Mouse (Mus musculus): ENCODE results near the gene Tdrkh. TPM values are rescaled to one million over a fixed set of nuclear protein-coding genes. Genes with fewer than 3 reads are reported as not detected.

Tdrkh gene
- polyA plus RNA-seq, 1 experiment from 2014 or later, result 8.2 TPM

DNA sequence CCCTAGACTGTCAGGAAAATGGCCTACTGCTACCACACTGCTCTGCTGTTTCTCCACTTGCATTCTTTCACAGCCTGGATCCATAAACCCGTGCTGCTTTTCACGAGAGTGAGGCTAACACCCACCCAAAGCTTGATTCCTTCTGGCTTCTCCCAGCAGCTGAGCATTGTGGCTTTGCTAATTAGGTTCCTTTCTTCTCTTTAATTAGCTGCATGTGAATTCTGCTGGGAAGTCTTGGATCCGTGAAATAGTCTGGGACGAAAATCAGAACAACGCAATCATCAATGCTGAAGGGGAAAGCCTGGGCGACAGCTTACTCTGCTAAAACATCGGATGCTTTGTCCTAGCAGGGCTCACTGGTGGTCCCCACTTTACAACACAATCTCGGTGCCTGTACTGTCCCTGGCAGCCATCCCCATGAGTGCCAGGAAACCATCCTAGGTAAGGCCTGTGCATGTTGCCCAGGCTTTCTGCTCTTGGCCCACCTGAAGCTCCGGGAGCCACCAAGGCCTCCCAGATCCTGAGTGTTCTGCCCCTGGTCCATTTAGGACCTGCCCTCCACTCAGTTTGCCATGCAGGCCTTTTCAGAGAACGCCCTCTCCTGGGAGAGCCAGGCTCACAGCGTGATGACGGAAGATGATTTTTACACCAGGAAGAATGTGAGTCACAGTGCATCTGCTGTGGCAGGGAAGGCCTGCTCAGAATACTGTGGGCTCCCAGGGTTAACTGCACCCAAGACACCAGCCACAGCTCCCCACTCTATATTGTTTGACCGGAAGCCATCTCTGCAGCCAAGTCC lies 52.8 kb downstream of the Tdrkh start:
- no peaks in the 10 kb centered on the region for H3K36me3 ChIP-seq (ENCODE audit: control insufficient read depth, insufficient read depth, low read length)
- no peak overlapping the region for H3K27ac ChIP-seq (ENCODE audit: low read length)
- H3K4me1 ChIP-seq (ENCODE audit: control insufficient read depth, insufficient read depth, low read length), result no peaks in the 10 kb centered on the region
- no peaks in the 10 kb centered on the region for H3K9me3 ChIP-seq (replicated peaks; ENCODE audit: control insufficient read depth, low read length)
- ATAC-seq (ENCODE audit: insufficient read depth, low FRiP score), result no peak
- H3K9ac ChIP-seq (ENCODE audit: low read length), result no peak overlapping the region
- H3K4me2 ChIP-seq (ENCODE audit: low read depth, low read length), result no peak overlapping the region
- H3K4me3 ChIP-seq (replicated peaks; ENCODE audit: low read length), result no peak overlapping the region
- 74% methylated on average over 13 of the region's 13 CpGs for WGBS
- no peaks in the 10 kb centered on the region for H3K27me3 ChIP-seq (ENCODE audit: control insufficient read depth, insufficient read depth, low read length)

DNA sequence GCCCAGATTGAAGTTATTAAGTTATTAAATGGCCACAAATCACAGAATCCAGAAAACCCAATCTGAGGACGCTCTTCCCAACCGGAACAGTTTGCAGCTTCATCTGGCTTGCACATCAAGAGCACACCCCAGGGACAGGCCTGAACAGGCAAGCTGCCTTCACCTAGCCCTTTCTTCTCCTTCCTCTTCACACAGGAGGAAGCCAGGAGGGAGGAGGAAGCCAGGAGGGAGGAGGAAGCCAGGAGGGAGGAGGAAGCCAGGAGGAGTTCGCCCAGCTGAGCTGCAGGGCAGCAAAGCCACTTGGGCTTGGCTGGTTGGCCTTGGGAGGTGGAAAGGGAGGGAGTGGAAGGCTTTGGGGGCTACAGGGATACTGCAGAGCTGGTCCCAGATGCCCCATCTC lies 55.9 kb downstream of the Tdrkh start:
- H3K27ac ChIP-seq (ENCODE audit: low read length), result peak overlapping the region; percentile 48
- 50% methylated on average over 3 of the region's 3 CpGs for WGBS
- no peak overlapping the region for H3K9ac ChIP-seq (ENCODE audit: low read length)
- H3K9me3 ChIP-seq (replicated peaks; ENCODE audit: control insufficient read depth, low read length), result no peaks in the 10 kb centered on the region
- no peaks in the 10 kb centered on the region for H3K27me3 ChIP-seq (ENCODE audit: control insufficient read depth, insufficient read depth, low read length)
- ATAC-seq (ENCODE audit: insufficient read depth, low FRiP score), result no peak
- H3K36me3 ChIP-seq (ENCODE audit: control insufficient read depth, insufficient read depth, low read length), result no peaks in the 10 kb centered on the region
- no peak overlapping the region for H3K4me3 ChIP-seq (replicated peaks; ENCODE audit: low read length)
- 0 out of 2 replicates have a peak, but pooled peaks cover 3% of the 10 kb centered on the region for H3K4me1 ChIP-seq (ENCODE audit: control insufficient read depth, insufficient read depth, low read length)
- no peak overlapping the region for H3K4me2 ChIP-seq (ENCODE audit: low read depth, low read length)

DNA sequence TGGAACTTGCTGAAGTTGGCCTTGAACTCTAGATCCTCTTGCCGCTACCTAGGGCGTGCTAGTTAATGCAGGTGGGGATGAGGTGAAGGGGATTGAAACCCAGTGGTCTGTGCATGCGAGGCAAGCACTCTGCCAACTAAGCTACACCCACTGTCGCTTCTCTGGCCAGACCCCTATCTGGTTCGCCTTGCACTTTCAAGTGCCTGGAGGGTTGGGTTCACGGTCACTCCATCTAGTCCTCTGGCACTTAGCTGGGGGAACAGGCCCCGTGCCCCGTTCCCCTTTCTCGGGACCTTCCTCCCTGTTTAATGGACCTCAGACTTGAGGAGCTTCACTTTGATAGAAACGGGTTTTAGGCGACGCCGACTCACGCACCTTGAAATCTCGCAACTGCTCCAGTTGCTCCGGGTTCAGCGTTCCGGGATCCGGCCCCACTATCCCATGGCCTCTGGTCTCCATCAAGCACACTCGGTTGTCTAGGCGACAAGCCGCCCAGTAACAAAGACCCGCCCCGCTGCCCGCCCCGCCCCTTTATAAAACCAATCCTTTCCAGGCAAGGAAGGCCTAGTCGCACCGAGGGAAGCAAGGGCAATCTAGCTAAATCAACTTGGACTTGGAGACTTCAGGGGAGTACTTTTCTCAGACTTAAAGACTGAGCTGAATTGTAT lies 59.5 kb downstream of the Tdrkh start:
- Histone ChIP-seq H3K36me3 (ENCODE audit: control insufficient read depth, insufficient read depth, low read length) (no peaks in the 10 kb centered on the region), H3K27ac (ENCODE audit: low read length) (0 out of 2 replicates have a peak overlapping the region, but pooled peaks have one; percentile 49), H3K4me2 (ENCODE audit: low read depth, low read length) (peak overlapping the region; percentile 50), H3K9me3 (replicated peaks; ENCODE audit: control insufficient read depth, low read length) (no peaks in the 10 kb centered on the region), H3K4me1 (ENCODE audit: control insufficient read depth, insufficient read depth, low read length) (0 out of 2 replicates have a peak, but pooled peaks cover 3% of the 10 kb centered on the region), H3K9ac (ENCODE audit: low read length) (no peak overlapping the region), H3K27me3 (ENCODE audit: control insufficient read depth, insufficient read depth, low read length) (no peaks in the 10 kb centered on the region), H3K4me3 (replicated peaks; ENCODE audit: low read length) (no peak overlapping the region; the same call in 1 of the 2 replicates)
- peak; percentile 66; the same call in 1 of the 2 replicates for ATAC-seq (ENCODE audit: insufficient read depth, low FRiP score)
- 14% methylated on average over 28 of the region's 28 CpGs for WGBS

DNA sequence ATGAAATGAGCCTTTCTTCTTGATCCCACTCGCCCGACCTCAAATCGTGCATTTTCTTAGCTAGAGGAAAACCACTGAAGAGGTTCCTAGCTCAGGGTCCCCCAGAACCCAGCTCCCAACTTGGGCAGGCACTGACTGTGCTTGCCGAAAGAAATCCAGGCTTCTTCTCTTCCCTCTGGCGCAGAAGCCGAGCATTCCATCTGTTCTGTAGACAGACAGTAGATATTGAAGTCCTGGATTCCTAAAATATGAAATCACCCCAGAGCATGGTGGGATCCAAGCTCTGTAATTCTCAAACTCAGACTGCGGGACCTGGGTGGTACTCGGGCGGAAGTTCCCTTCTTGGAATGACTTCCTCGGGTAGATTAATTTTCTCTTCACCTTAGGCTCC lies 60.0 kb downstream of the Tdrkh start:
- no peak overlapping the region for H3K4me3 ChIP-seq (replicated peaks; ENCODE audit: low read length)
- ATAC-seq (ENCODE audit: insufficient read depth, low FRiP score), result no peak
- H3K9me3 ChIP-seq (replicated peaks; ENCODE audit: control insufficient read depth, low read length), result no peaks in the 10 kb centered on the region
- H3K9ac ChIP-seq (ENCODE audit: low read length), result no peak overlapping the region
- H3K4me1 ChIP-seq (ENCODE audit: control insufficient read depth, insufficient read depth, low read length), result 0 out of 2 replicates have a peak, but pooled peaks cover 3% of the 10 kb centered on the region
- H3K27me3 ChIP-seq (ENCODE audit: control insufficient read depth, insufficient read depth, low read length), result no peaks in the 10 kb centered on the region
- 49% methylated on average over 10 of the region's 10 CpGs for WGBS
- H3K36me3 ChIP-seq (ENCODE audit: control insufficient read depth, insufficient read depth, low read length), result no peaks in the 10 kb centered on the region
- H3K4me2 ChIP-seq (ENCODE audit: low read depth, low read length), result no peak overlapping the region
- H3K27ac ChIP-seq (ENCODE audit: low read length), result peak overlapping the region; percentile 49; the same call in 1 of the 2 replicates

DNA sequence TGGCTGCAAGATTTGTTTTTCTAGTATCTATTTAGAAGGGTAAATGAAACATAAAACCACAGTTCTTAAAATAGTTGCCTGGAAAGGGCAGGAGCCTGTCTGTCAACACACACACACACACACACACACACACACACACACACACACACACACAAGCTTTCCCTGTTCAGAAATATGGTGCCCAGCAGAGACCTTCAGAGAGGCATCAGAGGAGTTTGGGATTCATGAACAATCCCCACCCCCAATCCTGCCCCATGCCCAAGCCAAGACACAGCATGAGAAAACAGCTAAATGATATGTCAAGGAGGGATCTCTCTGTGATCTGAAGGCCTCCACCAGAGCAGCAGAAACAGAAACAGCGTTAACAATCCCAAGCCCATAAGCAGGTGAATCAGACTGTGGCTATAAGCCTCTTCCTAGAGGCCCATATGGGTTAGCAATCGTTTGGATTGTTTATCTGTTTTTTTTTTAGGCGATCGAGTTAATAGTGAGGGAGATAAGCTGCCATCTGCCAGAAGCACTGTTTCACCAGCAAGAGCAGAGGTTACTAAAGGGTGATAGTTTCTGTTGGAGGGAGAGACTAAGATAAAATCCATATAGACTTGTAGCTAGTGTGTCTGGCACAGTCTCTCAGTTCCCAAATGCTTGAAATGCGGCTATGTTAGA lies 60.6 kb downstream of the Tdrkh start:
- Histone ChIP-seq H3K27me3 (ENCODE audit: control insufficient read depth, insufficient read depth, low read length) (no peaks in the 10 kb centered on the region), H3K9ac (ENCODE audit: low read length) (no peak overlapping the region), H3K4me1 (ENCODE audit: control insufficient read depth, insufficient read depth, low read length) (0 out of 2 replicates have a peak, but pooled peaks cover 3% of the 10 kb centered on the region), H3K4me3 (replicated peaks; ENCODE audit: low read length) (no peak overlapping the region), H3K36me3 (ENCODE audit: control insufficient read depth, insufficient read depth, low read length) (no peaks in the 10 kb centered on the region), H3K9me3 (replicated peaks; ENCODE audit: control insufficient read depth, low read length) (no peaks in the 10 kb centered on the region), H3K4me2 (ENCODE audit: low read depth, low read length) (no peak overlapping the region), H3K27ac (ENCODE audit: low read length) (no peak overlapping the region)
- no peak for ATAC-seq (ENCODE audit: insufficient read depth, low FRiP score)
- WGBS, result 50% methylated on average over 5 of the region's 5 CpGs

DNA sequence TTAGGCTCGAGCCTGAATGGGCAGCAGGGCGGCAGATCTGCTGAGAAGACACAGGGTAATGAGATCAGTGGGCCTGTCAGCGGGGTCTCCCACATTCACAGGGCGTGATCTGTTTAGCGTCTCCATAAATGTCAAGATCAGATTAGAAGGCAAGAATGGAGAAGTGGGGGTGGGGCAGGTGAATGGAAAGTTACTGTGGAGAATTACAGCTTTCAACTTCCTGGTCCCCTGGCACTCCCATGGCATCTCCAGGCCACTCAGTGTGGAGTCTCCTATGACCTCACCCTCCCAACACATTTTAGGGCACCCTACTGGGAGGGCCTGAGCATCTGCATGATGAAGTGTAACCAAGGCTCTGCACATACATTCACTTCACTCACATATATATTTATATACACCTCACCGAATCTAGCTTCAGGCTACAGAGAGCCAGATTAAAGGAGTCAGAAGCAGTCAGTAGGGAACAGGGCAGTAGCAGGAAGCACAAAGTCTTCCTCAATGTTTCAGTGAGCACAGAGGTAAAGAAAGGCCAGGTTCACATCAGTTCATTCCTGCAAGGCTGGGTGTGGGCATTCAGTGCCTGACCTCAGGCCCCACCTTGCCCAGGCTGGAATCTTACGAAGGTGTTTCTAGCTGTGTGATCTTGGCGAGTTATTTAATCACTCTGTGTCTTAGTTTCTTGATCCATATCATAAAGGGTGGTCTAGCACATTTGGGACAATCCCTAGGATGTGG lies 63.4 kb downstream of the Tdrkh start:
- Histone ChIP-seq H3K27me3 (ENCODE audit: control insufficient read depth, insufficient read depth, low read length) (peaks cover 4% of the 10 kb centered on the region; the same call in 1 of the 2 replicates), H3K9me3 (replicated peaks; ENCODE audit: control insufficient read depth, low read length) (no peaks in the 10 kb centered on the region), H3K4me3 (replicated peaks; ENCODE audit: low read length) (no peak overlapping the region), H3K27ac (ENCODE audit: low read length) (peak overlapping the region; percentile 56), H3K9ac (ENCODE audit: low read length) (no peak overlapping the region), H3K4me2 (ENCODE audit: low read depth, low read length) (no peak overlapping the region), H3K36me3 (ENCODE audit: control insufficient read depth, insufficient read depth, low read length) (no peaks in the 10 kb centered on the region), H3K4me1 (ENCODE audit: control insufficient read depth, insufficient read depth, low read length) (0 out of 2 replicates have a peak, but pooled peaks cover 3% of the 10 kb centered on the region)
- WGBS, result 32% methylated on average over 8 of the region's 8 CpGs
- ATAC-seq (ENCODE audit: insufficient read depth, low FRiP score), result peak; percentile 47; the same call in 1 of the 2 replicates

DNA sequence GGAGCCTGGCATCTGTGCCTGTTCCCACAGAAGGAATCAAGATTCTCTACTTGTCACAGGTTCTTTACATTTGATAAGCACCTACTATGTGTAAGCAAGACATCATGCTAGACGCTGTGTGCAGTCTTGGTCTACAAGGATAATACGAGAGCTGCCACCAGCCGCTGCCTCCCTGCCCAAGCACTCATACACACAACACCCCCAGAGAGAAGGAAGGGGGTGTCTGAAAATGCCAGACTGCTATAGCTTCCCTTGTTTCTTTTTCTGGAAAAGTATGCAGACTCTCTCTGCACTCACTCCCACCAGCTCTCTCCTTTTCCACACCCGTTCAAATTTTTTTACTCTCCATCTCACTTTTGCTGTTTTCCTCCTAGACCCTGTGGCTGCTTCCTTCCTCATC lies 64.4 kb downstream of the Tdrkh start:
- no peak overlapping the region for H3K27ac ChIP-seq (ENCODE audit: low read length)
- H3K9ac ChIP-seq (ENCODE audit: low read length), result no peak overlapping the region
- WGBS, result 62% methylated on average over 4 of the region's 4 CpGs
- no peak overlapping the region for H3K4me3 ChIP-seq (replicated peaks; ENCODE audit: low read length)
- H3K9me3 ChIP-seq (replicated peaks; ENCODE audit: control insufficient read depth, low read length), result no peaks in the 10 kb centered on the region
- H3K4me1 ChIP-seq (ENCODE audit: control insufficient read depth, insufficient read depth, low read length), result 0 out of 2 replicates have a peak, but pooled peaks cover 3% of the 10 kb centered on the region
- no peak overlapping the region for H3K4me2 ChIP-seq (ENCODE audit: low read depth, low read length)
- peaks cover 4% of the 10 kb centered on the region; the same call in 1 of the 2 replicates for H3K27me3 ChIP-seq (ENCODE audit: control insufficient read depth, insufficient read depth, low read length)
- ATAC-seq (ENCODE audit: insufficient read depth, low FRiP score), result no peak
- H3K36me3 ChIP-seq (ENCODE audit: control insufficient read depth, insufficient read depth, low read length), result no peaks in the 10 kb centered on the region

DNA sequence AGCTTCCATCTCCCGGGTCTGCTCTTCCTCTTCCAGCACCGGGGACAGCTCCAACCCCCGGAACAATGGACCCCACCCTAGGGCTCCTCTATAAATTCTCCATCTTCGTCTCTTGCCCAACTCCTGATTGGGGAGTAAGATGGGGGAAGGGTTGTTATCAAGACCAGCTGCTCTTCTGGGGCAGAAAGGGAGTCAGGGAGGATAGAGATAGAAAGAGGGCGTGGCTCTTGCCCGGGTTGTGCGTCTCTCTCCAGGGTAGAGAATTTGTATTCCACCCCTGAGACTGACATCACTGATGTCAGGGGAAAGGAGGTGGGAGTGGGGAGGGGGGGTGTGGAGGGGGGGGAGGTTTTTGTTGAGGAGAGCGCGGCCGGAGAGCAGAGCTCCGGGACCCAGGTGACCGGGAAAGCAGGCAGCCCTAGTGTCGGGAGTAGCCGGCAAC lies 64.9 kb downstream of the Tdrkh start, which contains the start of gene Celf3:
Gene Celf3, plus strand, starts transcription at position 315 of the 442 bp plus-strand sequence.
- no peaks in the 10 kb centered on the region for H3K9me3 ChIP-seq (replicated peaks; ENCODE audit: control insufficient read depth, low read length)
- H3K4me3 ChIP-seq (replicated peaks; ENCODE audit: low read length), result peak within 1 kb of the TSS; percentile 11; the same call in 1 of the 2 replicates
- H3K27ac ChIP-seq (ENCODE audit: low read length), result no peak within 1 kb of the TSS
- H3K4me2 ChIP-seq (ENCODE audit: low read depth, low read length), result 0 out of 2 replicates have a peak within 1 kb of the TSS, but pooled peaks have one; percentile 43
- peak; percentile 25; the same call in 1 of the 2 replicates for ATAC-seq (ENCODE audit: insufficient read depth, low FRiP score)
- H3K9ac ChIP-seq (ENCODE audit: low read length), result no peak within 1 kb of the TSS
- 0 out of 2 replicates have a peak, but pooled peaks cover 3% of the 10 kb centered on the region for H3K4me1 ChIP-seq (ENCODE audit: control insufficient read depth, insufficient read depth, low read length)
- 2% methylated on average over 14 of the region's 14 CpGs for WGBS
- H3K36me3 ChIP-seq (ENCODE audit: control insufficient read depth, insufficient read depth, low read length), result no peaks in the 10 kb centered on the region
- peaks cover 4% of the 10 kb centered on the region; the same call in 1 of the 2 replicates for H3K27me3 ChIP-seq (ENCODE audit: control insufficient read depth, insufficient read depth, low read length)

All from stomach, embryonic 16.5 days (tissue).